Mouse (Mus musculus) stomach, postnatal 0 days (tissue): ENCODE results near the gene Hpcal4. TPM values are rescaled to one million over a fixed set of nuclear protein-coding genes. Genes with fewer than 3 reads are reported as not detected.

ENCODE experiments used
- ATAC-seq: fragments of 200-750 bp; cut with Nextera tagmentation; 2 replicates; pipeline ENCODE4 v1.8.0; 2017; ENCODE audit not compliant: low FRiP score, low TSS enrichment
- DNase-seq: peaks from one replicate; pipeline ENCODE4 v3.0.0-alpha.2; 2016; ENCODE audit warnings: low spot score
- H3K27ac ChIP-seq: fragments of 300-500 bp; sonication (generic); replicated peaks from 2 replicates; pipeline ENCODE4 v1.5.1; 2014; ENCODE audit warnings: mild to moderate bottlenecking, control low read depth
- H3K27me3 ChIP-seq: fragments of 300-500 bp; sonication (generic); 2 replicates; pipeline ENCODE4 v1.6.1; 2014; ENCODE audit warnings: low read length; ENCODE audit not compliant: control insufficient read depth, insufficient read depth
- H3K36me3 ChIP-seq: fragments of 300-500 bp; sonication (generic); 2 replicates; pipeline ENCODE4 v1.6.1; 2014; ENCODE audit warnings: low read length, mixed read lengths; ENCODE audit not compliant: control insufficient read depth, insufficient read depth
- H3K4me1 ChIP-seq: fragments of 300-500 bp; sonication (generic); replicated peaks from 2 replicates; pipeline ENCODE4 v1.6.1; 2014; ENCODE audit warnings: antibody characterized with exemption; ENCODE audit not compliant: control insufficient read depth, insufficient read depth
- H3K4me2 ChIP-seq: fragments of 300-500 bp; sonication (generic); replicated peaks from 2 replicates; pipeline ENCODE4 v1.6.1; 2014; ENCODE audit warnings: low read depth, mild to moderate bottlenecking, control low read depth, moderate library complexity
- H3K4me3 ChIP-seq: fragments of 300-500 bp; sonication (generic); 2 replicates; pipeline ENCODE4 v1.5.1; 2014; ENCODE audit warnings: low read depth, low read length, control low read depth
- H3K9ac ChIP-seq: fragments of 300-500 bp; sonication (generic); 2 replicates; pipeline ENCODE4 v1.6.1; 2014; ENCODE audit warnings: mild to moderate bottlenecking, low read length, control low read depth, mixed read lengths
- H3K9me3 ChIP-seq: fragments of 300-500 bp; sonication (generic); 2 replicates; pipeline ENCODE4 v1.6.1; 2016; ENCODE audit warnings: low read length; ENCODE audit not compliant: control insufficient read depth
- CTCF ChIP-seq: IDR thresholded peaks from 2 replicates; pipeline ENCODE4 v1.5.1; 2016; ENCODE audit warnings: antibody characterized with exemption, low read depth, mild to moderate bottlenecking, moderate library complexity
- EP300 ChIP-seq: optimal IDR thresholded peaks from 2 replicates; pipeline ENCODE3; 2016; ENCODE audit warnings: antibody characterized with exemption
- WGBS: fragments of 180-500 bp; shearing (Covaris S2); extraction: QIAGEN DNeasy Blood & Tissue Kit; methylation state at CpG from one replicate; pipeline ENCODE4 v1.1.7; 2014; 5-methylcytosine and 5-hydroxymethylcytosine counted together
- polyA plus RNA-seq: library from polyadenylated mRNA; unstranded; fragments of >200 nt; fragmentation: Nextera tagmentation; extraction: Ambion mirVana; gene quantifications from 2 replicates; pipeline ENCODE4 v1.2.1, GENCODE M21; 2015

Hpcal4 gene
- 1.8 and 3.0 TPM in 2 replicates for polyA plus RNA-seq

- H3K36me3 ChIP-seq: no peaks in the 10 kb centered on the region
- ATAC-seq (peak; percentile 53), DNase-seq (peak; percentile 48)
- H3K27ac ChIP-seq: no peak within 1 kb of the TSS
- 2% methylated on average over 43 of the region's 44 CpGs for WGBS
- 0 out of 2 replicates have a peak, but pooled peaks cover 2% of the 10 kb centered on the region for H3K4me1 ChIP-seq
- H3K9me3 ChIP-seq: no peaks in the 10 kb centered on the region
- H3K9ac ChIP-seq: peak within 1 kb of the TSS; percentile 47; the same call in 1 of the 2 replicates
- H3K27me3 ChIP-seq: peaks cover 4% of the 10 kb centered on the region; the same call in 1 of the 2 replicates
- H3K4me3 ChIP-seq: peak within 1 kb of the TSS; percentile 41
- no peak for TF ChIP-seq CTCF
- no peak for TF ChIP-seq EP300
- H3K4me2 ChIP-seq: peak within 1 kb of the TSS; percentile 64
These were observed at the start of gene Hpcal4 for GRCm38 (mm10) chr4:123182328-123183238. TSS of gene Hpcal4 (plus strand) at chr4:123183227.

GRCm38 (mm10) chr4:123137551-123137950 lies 45.5 kb upstream of the Hpcal4 start:
- no peak for TF ChIP-seq CTCF
- no peak for TF ChIP-seq EP300
- no peaks in the 10 kb centered on the region for H3K27me3 ChIP-seq
- 71% methylated on average over 3 of the region's 3 CpGs for WGBS
- no peak for ATAC-seq
- H3K36me3 ChIP-seq: peaks cover 22% of the 10 kb centered on the region
- H3K4me2 ChIP-seq: no peak overlapping the region
- 0 out of 2 replicates have a peak, but pooled peaks cover 5% of the 10 kb centered on the region for H3K4me1 ChIP-seq
- no peaks in the 10 kb centered on the region for H3K9me3 ChIP-seq
- DNase-seq: no peak
- no peak overlapping the region for H3K4me3 ChIP-seq
- no peak overlapping the region for H3K9ac ChIP-seq
- H3K27ac ChIP-seq: no peak overlapping the region

GRCm38 (mm10) chr4:123139513-123140154 lies 43.4 kb upstream of the Hpcal4 start, which contains the start of gene Ppie:
TSS of gene Ppie (minus strand) at chr4:123139951.
- H3K9me3 ChIP-seq: no peaks in the 10 kb centered on the region
- WGBS: under 1% methylated on average over 34 of the region's 34 CpGs
- peak within 1 kb of the TSS; percentile 69 for H3K9ac ChIP-seq
- DNase-seq (peak; percentile 95), ATAC-seq (peak; percentile 99)
- H3K36me3 ChIP-seq: peaks cover 8% of the 10 kb centered on the region
- H3K4me3 ChIP-seq: peak within 1 kb of the TSS; percentile 66
- TF ChIP-seq EP300: no peak
- TF ChIP-seq CTCF: peak; percentile 56
- H3K27ac ChIP-seq: peak within 1 kb of the TSS; percentile 89
- H3K27me3 ChIP-seq: no peaks in the 10 kb centered on the region
- 0 out of 2 replicates have a peak, but pooled peaks cover 5% of the 10 kb centered on the region for H3K4me1 ChIP-seq
- peak within 1 kb of the TSS; percentile 83 for H3K4me2 ChIP-seq

GRCm38 (mm10) chr4:123147446-123148150 lies 35.4 kb upstream of the Hpcal4 start:
- ATAC-seq: no peak
- Histone ChIP-seq H3K9me3 (no peaks in the 10 kb centered on the region), H3K4me3 (no peak overlapping the region), H3K4me1 (no peaks in the 10 kb centered on the region), H3K27me3 (no peaks in the 10 kb centered on the region), H3K4me2 (no peak overlapping the region), H3K9ac (no peak overlapping the region), H3K36me3 (no peaks in the 10 kb centered on the region), H3K27ac (no peak overlapping the region)
- TF ChIP-seq CTCF (no peak), EP300 (no peak)
- WGBS: 64% methylated on average over 5 of the region's 5 CpGs
- DNase-seq: no peak

- 76% methylated on average over 4 of the region's 4 CpGs for WGBS
- no peaks in the 10 kb centered on the region for H3K9me3 ChIP-seq
- H3K27ac ChIP-seq: no peak overlapping the region
- no peak for TF ChIP-seq EP300
- peak; percentile 18; the same call in 1 of the 2 replicates for TF ChIP-seq CTCF
- no peak for DNase-seq
- H3K4me1 ChIP-seq: no peaks in the 10 kb centered on the region
- H3K4me2 ChIP-seq: no peak overlapping the region
- no peaks in the 10 kb centered on the region for H3K27me3 ChIP-seq
- no peak for ATAC-seq
- no peak overlapping the region for H3K9ac ChIP-seq
- H3K4me3 ChIP-seq: no peak overlapping the region
- H3K36me3 ChIP-seq: no peaks in the 10 kb centered on the region
These were observed 31.0 kb upstream of the Hpcal4 start for GRCm38 (mm10) chr4:123152003-123152402.
